Mouse (Mus musculus) adrenal gland, postnatal 14 days (tissue): Measurements from ENCODE around the gene Adipoq. TPM values are rescaled to one million over a fixed set of nuclear protein-coding genes. Genes with fewer than 3 reads are reported as not detected.
"Not testable (repeated sequence)": the region's sequence is repeated elsewhere in the genome, so short reads cannot be mapped to it uniquely, and the experiment has no call there.

Source experiments
- DNase-seq: peaks from one replicate; pipeline ENCODE4 v3.0.0; 2021; ENCODE audit warnings: mixed read lengths
- long read RNA-seq, 2 experiments: library from polyadenylated mRNA; stranded (forward); transcript quantifications; one replicate each; pipeline ENCODE4 v2.0.0; 2021
- total RNA-seq: library from RNA; stranded (reverse); gene quantifications from 2 replicates; pipeline ENCODE4 v1.2.3, GENCODE M21; 2021

Gene Adipoq
- 317 and 319 TPM in 2 replicates for total RNA-seq
- long read RNA-seq, experiment 1, transcript Adipoq-201 (3 exons, 1,292 nt): major isoform, 140 of 159 reads
- long read RNA-seq, experiment 1, partial matches to known transcripts: 4 of 159 reads
- long read RNA-seq, experiment 1, other reads (novel, unspliced or antisense): 15 of 159 reads
- long read RNA-seq, experiment 2, transcript Adipoq-201 (3 exons, 1,292 nt): major isoform, 202 of 260 reads
- long read RNA-seq, experiment 2, partial matches to known transcripts: 56 of 260 reads
- long read RNA-seq, experiment 2, other reads (novel, unspliced or antisense): 2 of 260 reads

- DNase-seq: peak; percentile 51
Observed at GRCm38 (mm10) chr16:23146280-23146679, at the start of gene Adipoq. TSS of gene Adipoq (plus strand) at chr16:23146536.

GRCm38 (mm10) chr16:23096886-23097285 lies 49.5 kb upstream of the Adipoq start:
- not testable (repeated sequence) for DNase-seq

- DNase-seq: not testable (repeated sequence)
Observed at GRCm38 (mm10) chr16:23097290-23098104, 48.8 kb upstream of the Adipoq start.

GRCm38 (mm10) chr16:23098105-23098452 lies 48.3 kb upstream of the Adipoq start:
- not testable (repeated sequence) for DNase-seq

- no peak for DNase-seq
Observed at GRCm38 (mm10) chr16:23099632-23100031, 46.7 kb upstream of the Adipoq start.

- peak; percentile 57 for DNase-seq
Observed at GRCm38 (mm10) chr16:23100099-23100575, 46.2 kb upstream of the Adipoq start.

GRCm38 (mm10) chr16:23100613-23101012 lies 45.7 kb upstream of the Adipoq start:
- no peak for DNase-seq

GRCm38 (mm10) chr16:23102340-23103037 lies 43.8 kb upstream of the Adipoq start:
- DNase-seq: no peak

- DNase-seq: peak; percentile 35
Observed at GRCm38 (mm10) chr16:23103038-23103745, 43.1 kb upstream of the Adipoq start.

GRCm38 (mm10) chr16:23103841-23104240 lies 42.5 kb upstream of the Adipoq start:
- DNase-seq: no peak

- DNase-seq: no peak
Observed at GRCm38 (mm10) chr16:23106121-23106520, 40.2 kb upstream of the Adipoq start.

GRCm38 (mm10) chr16:23107231-23107942 lies 38.9 kb upstream of the Adipoq start, which contains the start of gene Eif4a2:
TSS of gene Eif4a2 (plus strand) at chr16:23107444.
- DNase-seq: peak; percentile 97

GRCm38 (mm10) chr16:23107946-23108759 lies 38.2 kb upstream of the Adipoq start:
- DNase-seq: peak; percentile 93

GRCm38 (mm10) chr16:23108943-23109342 lies 37.4 kb upstream of the Adipoq start:
- no peak for DNase-seq

GRCm38 (mm10) chr16:23109350-23110280 lies 36.7 kb upstream of the Adipoq start:
- no peak for DNase-seq

- no peak for DNase-seq
Observed at GRCm38 (mm10) chr16:23112348-23112747, 34.0 kb upstream of the Adipoq start.

- DNase-seq: no peak
Observed at GRCm38 (mm10) chr16:23112861-23113435, 33.4 kb upstream of the Adipoq start.

GRCm38 (mm10) chr16:23113903-23114302 lies 32.4 kb upstream of the Adipoq start:
- DNase-seq: no peak
